Mouse (Mus musculus): ENCODE data around the gene Fam83f.

Gene Fam83f

DNA sequence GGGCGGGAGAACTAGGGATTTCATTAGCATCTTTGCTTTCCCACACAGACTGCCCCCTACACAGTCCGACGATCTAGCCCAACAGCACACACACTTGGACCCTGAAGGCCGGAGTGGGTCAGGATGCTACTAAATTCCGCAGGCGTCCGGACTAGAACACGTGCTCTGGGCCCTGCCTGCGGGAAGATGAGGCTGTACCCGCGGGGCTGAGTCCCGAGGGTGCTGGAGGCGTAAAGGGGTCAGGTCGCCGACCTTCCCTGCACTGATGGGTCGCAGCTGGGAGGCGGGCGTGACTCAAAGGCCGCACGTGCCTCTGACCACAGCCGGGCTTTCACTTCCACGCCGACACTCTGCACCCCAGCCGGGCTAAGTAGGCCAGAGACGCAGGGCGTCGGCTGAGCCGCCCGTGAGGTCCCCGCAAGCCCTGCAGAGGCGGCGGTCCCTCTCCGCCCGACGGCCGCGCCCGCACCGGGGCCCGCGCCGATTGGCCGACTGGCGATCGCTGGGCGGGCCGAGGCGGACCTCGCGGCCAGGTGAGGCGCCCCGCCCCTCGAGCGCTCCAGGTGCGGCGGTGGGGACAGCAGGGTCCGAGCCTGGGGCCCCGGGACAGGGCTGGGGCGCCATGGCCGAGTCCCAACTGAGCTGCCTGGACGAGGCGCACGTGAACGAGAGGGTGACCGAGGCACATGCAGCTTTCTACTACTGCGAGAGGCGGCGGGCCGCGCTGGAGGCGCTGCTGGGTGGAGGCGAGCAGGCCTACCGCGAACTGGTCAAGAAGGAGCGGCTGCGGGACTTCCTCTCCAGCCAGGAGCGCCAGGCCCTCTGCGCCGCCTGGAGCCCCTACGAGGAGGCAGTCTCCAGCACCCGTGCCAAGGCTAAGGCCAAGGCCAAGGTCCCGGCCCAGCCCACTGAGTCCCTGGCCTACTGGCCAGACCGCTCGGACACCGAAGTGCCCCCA lies at the start of gene Fam83f:
Gene Fam83f, plus strand, starts transcription at position 553 of the 958 bp plus-strand sequence.
- DNase-seq (ENCODE audit: low spot score): peak; percentile 43

DNA sequence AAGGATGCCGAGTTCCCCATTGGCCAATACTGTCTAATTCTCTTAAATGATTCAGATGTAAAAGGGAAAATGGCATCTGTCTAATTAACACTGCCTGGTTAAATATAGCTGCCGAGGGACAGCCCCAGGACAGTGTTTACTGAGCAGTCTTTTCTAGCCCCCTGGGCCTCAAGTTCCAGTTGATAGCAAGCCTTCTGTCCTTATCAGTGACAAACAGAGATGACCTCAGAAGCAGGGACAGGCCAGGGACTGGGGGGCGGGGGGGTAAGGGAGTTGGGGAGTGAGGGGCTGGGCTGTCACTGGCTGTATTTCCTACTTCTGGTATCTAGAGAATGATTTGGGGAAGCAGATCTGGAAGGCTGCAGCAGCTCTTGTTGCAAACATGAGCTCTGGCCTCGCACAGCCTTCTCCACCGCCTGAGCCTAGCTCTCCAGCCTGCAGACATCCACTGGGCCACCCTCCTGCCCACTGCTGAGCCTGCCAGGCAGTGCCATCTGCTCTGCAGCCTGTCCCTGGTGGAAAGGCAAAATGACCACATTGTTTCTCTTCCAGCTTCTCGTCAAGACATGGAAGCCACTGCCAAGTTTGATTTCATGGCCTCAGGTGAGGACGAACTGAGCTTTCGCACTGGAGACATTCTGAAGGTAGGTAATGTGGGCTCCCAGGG lies 48.3 kb upstream of the Fam83f start:
- DNase-seq (ENCODE audit: low spot score): no peak

DNA sequence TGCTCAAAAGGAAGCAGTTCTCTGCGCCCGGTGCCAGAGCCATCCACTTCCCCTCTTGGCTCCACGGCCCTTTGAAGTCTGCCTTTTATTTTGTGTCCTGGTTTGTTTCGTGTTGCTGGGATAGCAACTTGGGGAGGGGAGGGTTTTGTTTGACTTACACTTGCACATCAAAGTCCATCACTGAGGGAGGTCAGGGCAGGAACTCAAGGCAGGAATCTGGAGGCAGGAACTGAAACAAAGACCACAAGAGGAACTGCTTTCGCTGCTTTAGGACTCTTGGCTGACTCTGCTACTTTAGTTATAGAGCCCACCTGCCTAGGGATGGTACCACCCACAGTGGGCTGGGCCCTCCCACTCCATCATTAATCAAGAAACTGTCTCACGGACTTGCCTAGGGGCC lies 45.2 kb upstream of the Fam83f start:
- DNase-seq (ENCODE audit: low spot score): no peak

DNA sequence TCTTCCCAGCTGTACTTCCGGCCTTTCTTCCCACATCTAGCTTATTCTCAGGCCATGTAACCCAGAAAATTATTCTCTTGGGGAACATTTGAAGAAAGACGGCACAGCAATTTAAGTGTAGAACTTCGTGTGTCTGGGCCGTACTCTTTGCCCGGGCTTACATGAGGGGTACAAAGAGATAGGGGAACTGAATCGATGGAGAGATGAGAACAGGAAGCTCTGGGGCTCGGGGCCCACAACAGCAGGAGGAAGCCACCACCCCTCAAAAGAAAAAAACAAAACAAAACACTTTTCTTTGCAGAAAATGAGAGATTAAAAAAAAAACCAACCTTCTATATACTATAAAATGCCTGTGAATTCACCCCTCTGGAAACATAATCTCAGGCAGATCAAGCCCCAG lies 41.5 kb upstream of the Fam83f start:
- DNase-seq (ENCODE audit: low spot score): no peak

DNA sequence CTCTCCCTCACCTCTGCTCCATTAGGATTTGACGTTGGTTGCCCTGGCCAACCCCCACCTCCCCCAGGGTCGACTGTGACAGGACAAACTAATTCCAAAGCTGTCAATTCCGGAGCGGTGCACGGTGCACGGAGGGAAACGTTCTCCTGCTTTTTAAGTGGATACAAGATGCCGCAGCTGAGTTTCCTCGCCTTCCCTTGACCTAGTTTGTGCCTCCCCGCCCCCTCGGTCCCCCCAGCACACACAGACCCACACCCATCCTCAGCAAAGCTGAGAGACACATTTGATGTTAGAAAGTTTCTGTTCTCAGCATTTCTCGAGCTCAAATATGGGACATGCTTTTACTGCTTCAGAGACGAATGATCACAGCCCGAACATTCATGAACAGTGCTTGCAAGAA lies 40.9 kb upstream of the Fam83f start:
- no peak for DNase-seq (ENCODE audit: low spot score)

DNA sequence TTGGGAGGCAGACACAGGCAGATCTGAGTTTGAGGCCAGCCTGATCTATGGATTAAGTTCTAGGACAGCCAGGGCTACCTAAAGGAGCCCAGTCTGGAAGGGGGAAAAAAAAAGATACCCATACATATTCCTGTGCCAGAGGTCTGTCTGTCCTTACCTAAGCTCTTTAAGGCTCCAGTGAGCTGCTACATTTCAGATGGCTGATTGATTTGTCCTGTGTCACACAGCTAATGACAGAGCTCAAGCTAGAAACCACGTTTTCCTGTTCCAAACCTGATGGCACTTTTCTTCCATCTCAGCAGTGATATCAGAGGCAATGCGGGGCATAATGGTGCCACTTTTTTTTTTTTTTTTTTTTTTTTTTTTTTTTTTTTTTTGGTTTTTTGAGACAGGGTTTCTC lies 40.3 kb upstream of the Fam83f start:
- DNase-seq (ENCODE audit: low spot score): no peak

DNA sequence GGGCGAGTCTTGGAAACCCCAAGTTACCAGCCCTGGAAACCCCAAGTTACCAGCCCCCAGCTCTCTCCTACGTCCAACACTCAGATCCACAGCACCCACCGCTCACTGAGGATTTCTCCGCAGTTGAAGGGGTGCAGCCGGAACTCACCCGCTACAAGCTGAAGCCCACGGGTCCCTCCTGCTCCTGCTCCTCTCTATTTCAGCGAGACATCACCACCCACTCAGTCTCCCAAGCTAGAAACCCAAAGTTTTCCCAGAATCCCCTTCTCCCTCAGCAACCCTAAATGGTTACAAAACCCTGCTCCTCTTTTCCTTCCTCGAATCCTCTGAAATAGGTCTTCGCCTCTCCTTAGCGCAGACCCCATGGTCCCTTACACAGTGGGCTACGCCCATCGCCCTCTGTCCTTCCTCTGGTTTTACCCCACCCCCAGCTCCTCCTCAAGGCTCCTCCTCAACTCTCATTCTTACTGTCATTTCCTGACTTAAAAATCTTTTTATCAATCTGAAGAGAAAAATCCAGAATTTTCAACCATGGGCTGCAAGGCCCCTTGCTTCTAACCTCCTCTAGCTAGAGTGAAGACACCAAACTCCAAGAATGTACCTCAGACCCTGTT lies 39.3 kb upstream of the Fam83f start:
- no peak for DNase-seq (ENCODE audit: low spot score)

DNA sequence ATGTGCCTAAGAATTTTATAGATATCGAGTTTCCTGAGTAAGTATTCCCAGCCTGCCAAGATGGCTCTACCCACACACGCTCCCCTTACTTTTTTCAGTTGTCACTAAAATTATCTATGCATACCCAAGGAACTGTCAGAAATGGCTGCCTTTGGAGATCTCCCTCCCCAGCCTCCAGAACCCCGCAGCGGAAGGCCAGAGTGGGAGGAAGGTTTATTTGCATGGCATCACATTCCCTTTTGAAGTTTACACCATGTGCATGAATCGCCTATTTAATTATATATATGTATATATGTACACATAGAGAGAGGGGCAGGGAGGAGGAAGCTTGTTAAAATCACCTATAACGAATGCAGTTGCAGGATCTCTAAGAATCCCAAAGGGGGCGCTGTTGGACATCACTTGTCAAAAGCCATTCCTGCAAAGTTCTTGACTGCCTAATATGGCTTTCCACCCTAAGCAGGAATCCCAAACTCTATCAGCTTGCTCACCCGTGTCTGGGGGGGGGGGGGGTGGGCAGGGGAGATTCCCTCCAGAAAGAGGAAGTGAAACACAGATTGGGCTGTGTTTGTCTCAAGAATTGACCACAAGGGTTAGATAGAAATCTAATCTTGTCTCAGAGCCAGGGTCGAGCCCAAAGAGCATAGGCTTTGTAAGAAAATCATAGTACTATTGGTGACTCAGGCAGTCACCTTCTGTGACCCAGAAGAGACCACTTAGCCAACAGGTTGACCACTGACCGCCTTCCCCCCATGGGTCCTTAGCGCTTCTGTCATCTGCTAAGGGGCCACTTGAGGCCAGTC lies 37.1 kb upstream of the Fam83f start:
- no peak for DNase-seq (ENCODE audit: low spot score)

DNA sequence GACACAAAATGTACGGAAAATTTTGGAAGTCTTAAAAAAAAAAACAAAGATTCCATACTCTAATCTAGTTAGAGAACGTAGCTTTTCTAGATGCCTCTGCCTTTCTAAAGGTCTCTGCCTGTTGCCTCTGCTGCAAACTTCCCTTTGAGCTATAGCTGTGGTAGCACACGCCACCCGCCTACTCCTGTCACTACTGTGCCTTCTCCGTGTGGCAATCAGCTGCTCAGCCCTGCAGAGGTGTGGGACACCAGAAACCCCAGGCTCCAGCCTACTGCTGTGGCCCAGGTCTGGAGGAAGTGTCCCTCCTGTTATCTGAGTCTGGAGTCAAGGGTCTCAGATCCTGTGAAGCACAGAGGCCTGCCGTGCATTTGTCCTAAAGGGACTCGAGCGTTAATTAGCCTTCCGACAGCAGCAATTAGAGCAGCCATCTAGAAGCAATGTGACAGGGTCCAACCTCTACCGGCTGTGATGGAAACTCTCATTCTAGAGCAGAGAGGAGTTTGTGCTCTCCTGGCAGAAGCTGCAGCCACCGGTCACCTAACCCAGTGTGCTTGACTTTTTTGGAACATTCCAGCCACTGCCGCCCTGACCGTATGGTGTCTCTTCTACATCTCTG lies 34.8 kb upstream of the Fam83f start:
- no peak for DNase-seq (ENCODE audit: low spot score)

DNA sequence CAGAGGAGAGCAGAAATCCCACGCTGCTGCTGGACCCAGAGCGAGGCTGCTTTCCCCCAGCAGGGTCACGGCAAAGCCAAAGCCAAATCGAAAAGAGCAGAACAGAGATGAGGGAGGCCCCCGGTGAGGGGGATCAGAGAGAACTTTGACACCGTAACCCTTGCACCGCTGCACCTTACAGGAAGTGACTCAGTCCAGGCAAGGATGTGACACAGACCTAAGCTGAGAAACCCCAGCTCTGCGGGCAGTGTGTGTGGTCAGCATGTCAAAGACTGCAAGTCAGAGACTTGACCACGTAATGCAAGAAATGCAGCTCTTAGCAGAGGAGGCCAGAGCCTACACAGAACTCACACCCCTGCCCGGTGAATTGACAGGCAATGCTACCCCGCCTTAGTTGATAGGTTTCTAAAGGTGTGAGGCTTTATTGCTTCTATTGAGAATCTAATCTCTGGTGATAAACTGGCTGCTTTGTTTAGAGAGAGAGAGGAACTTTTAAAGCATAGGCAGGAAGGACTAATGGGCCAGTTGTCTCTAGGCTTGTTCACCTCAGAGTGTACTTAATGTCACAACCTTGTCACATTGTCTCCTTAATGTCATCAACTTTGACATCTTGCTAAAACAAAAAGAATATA lies 32.5 kb upstream of the Fam83f start:
- DNase-seq (ENCODE audit: low spot score): peak; percentile 25

DNA sequence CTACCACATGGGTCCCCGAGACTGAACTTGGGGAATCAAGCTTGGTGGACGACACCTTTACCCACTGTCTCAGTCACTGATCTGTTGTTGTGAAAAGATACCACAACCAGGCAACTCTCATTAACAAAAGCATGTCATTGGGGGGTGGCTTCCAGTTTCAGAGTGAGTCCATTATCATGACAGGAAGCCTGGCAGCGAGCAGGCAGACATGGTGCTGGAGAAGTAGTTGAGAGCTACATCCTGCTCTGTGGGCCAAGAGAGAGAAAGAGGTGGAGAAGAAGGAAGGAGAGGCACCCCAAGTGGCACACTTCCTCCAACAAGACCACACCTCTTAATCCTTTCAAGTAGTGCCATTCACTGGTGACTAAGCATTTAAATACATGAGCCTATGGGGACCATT lies 31.8 kb upstream of the Fam83f start:
- no peak for DNase-seq (ENCODE audit: low spot score)

DNA sequence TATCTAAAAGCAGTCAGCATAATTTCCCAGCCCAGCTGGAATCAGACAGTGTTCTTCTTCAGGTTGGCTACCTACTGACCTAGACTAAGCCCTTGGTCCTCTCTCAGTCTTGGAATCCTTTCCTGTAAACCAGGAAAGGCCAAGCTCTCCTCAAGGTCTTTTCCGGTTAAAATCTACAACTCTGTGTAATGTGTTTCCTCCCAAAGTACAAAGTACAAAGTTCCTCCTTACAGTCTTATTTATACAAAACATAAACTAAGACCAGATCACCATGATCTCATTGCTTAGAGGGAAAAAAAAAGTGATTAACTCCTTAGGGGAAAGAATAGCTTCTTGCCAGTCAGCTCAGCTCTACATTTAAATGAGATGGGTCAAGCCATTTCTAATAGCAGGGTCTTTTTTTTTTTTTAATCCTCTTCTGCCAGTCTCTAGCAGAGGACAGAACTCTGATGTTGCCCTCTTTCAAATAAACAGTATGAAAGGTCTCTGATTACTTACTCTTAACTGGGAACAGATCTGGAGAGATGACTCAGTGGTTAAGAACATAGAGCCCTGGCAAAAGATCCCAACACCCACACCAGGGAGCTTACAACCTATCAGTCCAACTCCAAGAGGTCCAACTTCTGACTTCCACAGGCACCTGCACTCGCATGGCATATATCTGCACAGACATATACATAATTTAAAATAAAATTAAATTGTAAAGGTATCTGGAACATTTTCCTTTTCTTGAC lies 29.8 kb upstream of the Fam83f start:
- no peak for DNase-seq (ENCODE audit: low spot score)

DNA sequence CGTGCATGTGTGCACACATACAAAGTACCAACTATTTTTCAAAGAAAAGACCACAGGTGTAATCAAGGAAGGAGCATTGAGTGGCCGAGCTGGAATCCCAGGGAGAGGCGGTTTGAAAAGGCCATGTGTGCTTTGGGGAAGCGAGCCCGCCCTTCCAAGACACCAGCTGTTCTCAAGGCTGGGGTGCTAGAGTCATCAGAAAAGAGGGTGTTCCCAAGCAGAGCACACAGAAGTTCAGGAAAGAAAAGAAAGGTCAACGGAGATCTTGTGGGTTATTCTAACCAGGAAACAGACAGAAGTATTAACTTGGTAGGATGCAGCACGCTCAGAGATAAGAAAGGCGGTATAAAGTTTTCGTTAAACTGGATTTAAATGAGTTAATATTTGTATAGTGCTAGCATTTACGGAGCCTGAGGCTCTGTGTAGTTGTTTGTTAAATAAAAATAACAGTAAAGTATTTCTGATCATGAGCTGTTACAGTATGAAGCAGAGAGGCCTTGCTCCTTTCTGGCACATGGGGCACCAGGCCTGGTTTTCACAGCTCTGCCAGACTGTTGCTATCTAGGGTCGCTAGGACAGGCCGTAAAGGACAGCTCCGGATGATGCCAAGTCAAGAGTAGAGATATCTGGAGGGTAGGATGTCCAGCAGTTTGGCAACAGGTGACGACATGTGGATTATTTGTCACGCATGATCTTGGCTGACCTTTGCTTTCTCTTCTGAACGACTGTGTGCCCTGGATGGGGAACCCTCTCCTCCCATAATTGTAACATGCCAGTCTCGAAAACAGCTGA lies 26.4 kb upstream of the Fam83f start:
- no peak for DNase-seq (ENCODE audit: low spot score)

DNA sequence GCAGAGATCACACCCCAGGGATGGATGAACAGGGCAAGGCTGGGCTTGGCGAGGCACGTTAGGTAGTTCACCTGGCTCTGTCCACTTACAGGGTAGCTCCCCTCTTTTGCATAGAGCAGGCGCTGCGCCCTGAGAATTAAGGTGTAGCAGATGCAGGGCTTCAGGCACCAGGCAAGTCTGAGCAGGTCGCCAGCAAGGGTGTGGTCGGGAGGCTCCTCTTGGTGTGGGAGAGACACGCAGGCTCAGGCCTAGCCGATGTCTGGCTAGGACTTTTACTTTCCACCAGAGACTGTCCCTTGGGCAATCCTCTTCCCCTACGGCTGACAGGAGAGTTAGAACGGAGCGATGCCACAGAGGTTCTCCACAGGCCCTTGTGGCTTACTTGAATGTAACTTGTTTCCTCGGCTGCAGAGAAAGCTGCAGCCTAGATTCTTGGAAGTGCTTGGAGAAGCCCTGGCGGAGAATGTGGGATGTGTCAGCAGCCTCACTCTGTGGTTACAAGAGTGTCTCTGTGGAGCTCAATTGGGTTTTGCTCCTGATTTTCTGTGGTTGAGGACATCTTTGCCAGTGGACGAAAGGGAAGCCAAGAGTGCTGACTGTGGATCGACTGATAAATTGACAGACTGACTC lies 22.6 kb upstream of the Fam83f start:
- DNase-seq (ENCODE audit: low spot score): no peak

DNA sequence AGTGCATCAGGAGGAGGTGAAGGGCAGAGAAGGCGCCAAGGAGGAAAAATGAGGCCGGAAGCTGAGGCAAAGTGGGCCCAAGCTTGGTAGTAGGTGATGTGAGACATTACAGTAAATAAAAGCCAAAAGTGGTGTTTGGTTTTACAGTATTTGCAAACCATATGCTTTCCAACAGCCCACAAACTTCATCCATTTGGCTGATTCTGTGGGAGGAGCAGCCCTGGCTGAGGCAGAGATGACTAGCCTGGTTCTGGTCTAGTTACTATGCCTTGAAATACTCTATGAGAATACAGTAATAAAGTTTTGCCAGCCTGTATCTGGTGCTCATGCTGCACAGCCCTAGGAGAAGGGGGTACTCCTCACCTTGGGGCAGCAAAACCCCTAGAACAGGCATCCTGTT lies 21.2 kb upstream of the Fam83f start:
- DNase-seq (ENCODE audit: low spot score): no peak

DNA sequence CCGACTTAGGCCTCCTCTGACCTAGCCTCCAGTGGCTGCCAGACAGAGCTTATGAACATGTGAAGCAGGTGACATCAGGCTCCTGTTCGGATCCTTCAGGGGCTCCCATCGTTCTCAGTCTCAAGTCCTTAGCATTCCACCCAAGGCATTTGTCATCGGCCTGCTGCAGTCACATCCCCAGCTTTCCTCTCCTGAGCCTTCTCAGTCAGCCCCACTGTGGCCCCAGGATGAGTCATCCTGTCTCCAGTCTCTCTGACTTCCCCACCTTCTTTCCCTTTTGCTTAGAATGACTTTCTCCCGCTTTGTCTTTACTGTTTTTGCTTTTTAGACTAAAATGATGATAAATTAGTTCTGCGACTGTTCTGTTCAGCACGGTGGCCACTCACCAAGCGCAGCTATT lies 17.8 kb upstream of the Fam83f start:
- DNase-seq (ENCODE audit: low spot score): no peak

DNA sequence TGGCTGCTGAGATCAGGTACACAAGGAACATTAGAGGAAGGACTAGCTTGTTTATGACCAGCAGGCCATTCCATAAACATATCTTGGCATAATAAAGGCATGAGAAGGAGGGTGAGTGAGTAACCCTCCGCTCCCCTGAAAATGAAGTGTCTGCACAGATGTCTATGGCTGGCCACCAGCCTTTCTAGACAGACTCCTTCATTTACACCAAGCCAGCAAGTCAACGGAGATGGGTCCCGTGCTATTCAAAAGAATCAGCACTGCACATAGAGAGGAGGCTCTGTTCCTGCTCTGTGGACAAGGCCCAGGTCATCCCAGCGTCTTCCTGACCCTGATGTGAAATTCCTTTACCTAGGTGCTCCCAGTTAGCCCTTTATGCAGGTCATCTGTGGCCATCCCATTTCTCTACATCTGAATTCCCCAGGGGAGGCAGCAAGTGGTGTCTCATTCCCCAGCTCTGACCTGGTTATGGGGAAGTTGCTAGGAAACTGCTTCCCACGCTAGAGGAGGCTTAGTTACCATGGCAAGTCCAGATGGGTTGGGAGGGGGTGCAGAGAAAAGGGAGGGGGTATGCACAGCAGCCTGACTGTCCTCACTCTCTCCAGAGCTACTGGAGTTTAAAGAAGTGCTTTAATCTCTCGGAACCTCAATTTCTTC lies 12.7 kb upstream of the Fam83f start:
- no peak for DNase-seq (ENCODE audit: low spot score)

DNA sequence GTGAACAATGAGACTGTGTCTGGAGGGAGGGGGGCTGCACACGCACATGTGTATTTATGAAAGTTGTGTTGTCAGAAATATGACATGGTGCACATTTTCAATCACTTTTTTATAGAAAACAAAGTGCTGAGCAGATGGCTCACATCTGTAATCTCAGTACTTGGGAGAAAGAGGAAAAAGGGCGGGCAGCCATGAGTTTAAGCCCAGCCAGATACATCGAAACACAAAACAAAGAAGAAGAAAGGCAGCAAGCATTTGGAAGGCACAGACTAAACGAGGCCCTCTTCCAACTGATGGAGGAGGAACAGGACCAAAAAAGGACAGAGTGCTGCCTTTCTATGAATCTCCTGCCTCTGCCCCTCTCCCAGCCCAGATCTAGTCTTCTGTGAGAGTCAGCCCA lies 10.7 kb upstream of the Fam83f start:
- DNase-seq (ENCODE audit: low spot score): no peak

DNA sequence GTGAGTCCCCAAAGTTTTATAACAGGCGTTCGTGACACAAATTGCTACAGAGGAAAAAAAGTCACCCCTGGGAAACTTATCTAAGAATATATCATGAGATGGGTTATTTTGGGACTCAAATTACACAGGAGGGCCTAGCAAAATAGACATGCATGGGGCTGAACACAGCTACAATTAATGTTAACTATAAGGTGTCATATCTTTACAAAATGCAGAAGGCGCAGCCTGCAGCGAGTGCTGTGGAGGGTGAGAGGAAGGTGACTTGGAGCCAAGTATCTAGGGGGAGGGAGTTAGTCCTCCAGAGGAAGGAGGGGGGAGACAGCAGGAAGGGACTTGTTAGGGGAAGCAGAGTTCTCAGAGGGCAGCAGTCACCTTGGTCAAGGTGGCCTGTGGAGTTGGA lies 7.2 kb upstream of the Fam83f start:
- no peak for DNase-seq (ENCODE audit: low spot score)

All from ovary, postnatal 36 days (tissue).